Mouse (Mus musculus) bone marrow, adult 2 months (tissue): Measurements from ENCODE around the gene Ccdc74a.

Experiments
- CTCF ChIP-seq: fragments of 200-500 bp; IDR thresholded peaks from 2 replicates; pipeline ENCODE4 v1.5.1; 2011; ENCODE audit warnings: low read length, control low read depth; ENCODE audit not compliant: control insufficient read depth, insufficient read depth
- POLR2A ChIP-seq: fragments of 200-500 bp; IDR thresholded peaks from 2 replicates; pipeline ENCODE4 v1.6.1; 2011; ENCODE audit warnings: low read depth, mild to moderate bottlenecking, control low read depth, low read length, borderline replicate concordance; ENCODE audit not compliant: control insufficient read depth

DNA sequence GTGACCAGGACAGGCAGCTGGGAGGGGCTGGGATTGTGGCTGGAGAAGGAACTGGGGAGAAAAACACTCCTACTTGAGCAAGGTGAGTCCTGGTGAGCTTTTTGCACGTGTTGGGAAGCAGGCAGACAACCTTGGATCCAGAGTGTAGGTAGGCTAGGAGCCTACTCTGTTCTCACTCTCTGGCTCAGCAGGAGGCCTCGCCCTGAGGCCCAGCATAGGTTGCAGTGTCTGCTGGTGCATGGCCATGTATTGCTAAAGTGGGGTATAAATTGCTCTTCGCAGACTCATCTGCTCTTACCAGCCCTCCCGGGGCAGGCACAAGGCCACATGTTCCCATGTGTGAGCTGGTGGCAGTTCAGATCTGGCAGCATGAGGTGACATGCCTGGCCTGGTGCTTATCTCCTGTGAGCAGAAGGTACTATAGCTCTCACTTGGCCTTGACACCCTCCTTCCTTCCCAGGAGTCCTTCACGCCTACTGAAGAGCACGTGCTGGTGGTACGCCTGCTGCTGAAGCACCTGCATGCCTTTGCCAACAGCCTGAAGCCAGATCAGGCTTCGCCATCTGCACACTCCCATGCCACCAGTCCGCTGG is 8.1 kb upstream of the Ccdc74a start:
- TF ChIP-seq CTCF = no peak
- no peak for TF ChIP-seq POLR2A
